Mouse (Mus musculus): ENCODE measurements at regions not wholly inside any gene's neighbourhood (a gene's known extent, or its start where the extent isn't known, plus 50 kb on each side); places are given as distances from the start of the nearest gene placed in this dataset.

DNA sequence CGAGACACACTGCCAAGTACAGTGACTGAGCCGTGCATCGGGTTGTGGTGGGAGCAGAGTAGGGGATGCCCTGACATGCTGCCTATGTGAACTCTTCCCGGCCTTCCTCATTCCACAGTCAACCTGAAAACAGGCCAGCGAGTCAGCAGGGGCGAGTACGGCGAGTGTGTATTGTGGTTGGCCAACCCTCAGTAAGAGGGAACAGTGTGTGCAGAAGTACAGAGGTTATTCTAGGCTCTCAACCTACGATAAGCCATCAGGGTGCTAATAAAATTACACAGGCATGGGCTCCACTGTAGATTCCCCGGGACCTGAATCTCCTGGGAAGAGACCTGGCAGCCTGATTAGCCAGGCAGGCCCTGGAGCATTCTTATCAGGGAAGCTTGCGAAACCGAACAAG is 51.7 kb upstream of the Commd8 start:
- TF ChIP-seq CTCF (IDR thresholded peaks at IDR 0.05; ENCODE audit: low read depth, low read length) (no peak), POLR2A (IDR thresholded peaks at IDR 0.05; ENCODE audit: extremely low read depth, insufficient read depth, low read length) (no peak)
